Mouse (Mus musculus): Measurements from ENCODE around the gene Psmb9. TPM values are rescaled to one million over a fixed set of nuclear protein-coding genes. Genes with fewer than 3 reads are reported as not detected.
"Not testable (repeated sequence)": the region's sequence is repeated elsewhere in the genome, so short reads cannot be mapped to it uniquely, and the experiment has no call there.

Psmb9 gene
- total RNA-seq (2021): 1 to 10 TPM; 1.6 to 1.7 TPM

GRCm38 (mm10) chr17:34187261-34187916 is at the start of gene Psmb9, which contains the start of gene Tap1:
Gene Psmb9 (minus strand): TSS chr17:34187764.
Gene Tap1 (plus strand): TSS chr17:34187553.
- DNase-seq (ENCODE audit: extremely low spot score in 1 of 2, low spot score in 1 of 2): peak; percentile 96 to 98

GRCm38 (mm10) chr17:34236691-34237090 is 49.1 kb upstream of the Psmb9 start:
- no peak for DNase-seq (ENCODE audit: extremely low spot score in 1 of 2, low spot score in 1 of 2)

GRCm38 (mm10) chr17:34234926-34235325 is 47.4 kb upstream of the Psmb9 start:
- DNase-seq (ENCODE audit: extremely low spot score in 1 of 2, low spot score in 1 of 2): peak; percentile 44 to 80

DNA sequence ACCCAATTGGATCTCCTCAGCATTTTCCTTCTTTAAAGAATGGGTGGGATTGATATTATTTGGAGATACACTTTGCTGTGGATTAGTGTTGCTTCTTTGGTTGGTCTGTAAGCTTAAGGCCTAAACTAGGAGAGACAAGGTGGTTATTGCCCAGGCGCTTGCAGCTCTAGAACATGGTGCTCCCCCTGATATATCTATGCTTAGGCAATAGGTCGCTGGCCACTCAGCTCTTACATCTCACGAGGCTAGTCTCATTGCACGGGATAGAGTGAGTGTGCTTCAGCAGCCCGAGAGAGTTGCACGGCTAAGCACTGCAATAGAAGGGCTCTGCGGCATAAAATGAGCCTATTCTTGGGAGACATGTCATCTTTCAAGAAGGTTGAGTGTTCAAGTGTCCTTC is 44.5 kb upstream of the Psmb9 start:
- DNase-seq (ENCODE audit: extremely low spot score in 1 of 2, low spot score in 1 of 2): not testable (repeated sequence)

GRCm38 (mm10) chr17:34230971-34231370 is 43.4 kb upstream of the Psmb9 start:
- not testable (repeated sequence) for DNase-seq (ENCODE audit: extremely low spot score in 1 of 2, low spot score in 1 of 2)

GRCm38 (mm10) chr17:34225911-34226310 is 38.3 kb upstream of the Psmb9 start:
- not testable (repeated sequence) for DNase-seq (ENCODE audit: extremely low spot score in 1 of 2, low spot score in 1 of 2)

GRCm38 (mm10) chr17:34225426-34225825 is 37.9 kb upstream of the Psmb9 start:
- DNase-seq (ENCODE audit: extremely low spot score in 1 of 2, low spot score in 1 of 2): no peak

DNA sequence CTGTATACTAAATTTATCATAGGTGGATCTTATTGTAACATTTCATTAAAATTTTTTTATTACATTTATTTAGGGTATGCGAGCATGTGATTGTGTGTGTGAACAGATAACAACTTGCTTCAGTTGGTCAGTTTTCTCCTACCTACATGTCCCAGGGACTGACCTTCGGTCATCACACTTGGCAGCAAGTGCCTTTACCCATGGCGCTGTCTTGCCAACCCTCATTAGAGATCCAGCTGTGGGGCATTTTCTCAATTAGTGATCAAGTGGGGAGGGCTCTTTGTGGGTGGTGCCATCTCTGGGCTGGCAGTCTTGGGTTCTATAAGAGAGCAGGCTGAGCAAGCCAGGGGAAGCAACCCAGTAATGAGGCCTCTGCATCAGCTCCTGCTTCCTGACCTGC is 37.3 kb upstream of the Psmb9 start:
- no peak for DNase-seq (ENCODE audit: extremely low spot score in 1 of 2, low spot score in 1 of 2)

GRCm38 (mm10) chr17:34220401-34220800 is 32.8 kb upstream of the Psmb9 start:
- DNase-seq (ENCODE audit: extremely low spot score in 1 of 2, low spot score in 1 of 2): not testable (repeated sequence)

- not testable (repeated sequence) for DNase-seq (ENCODE audit: extremely low spot score in 1 of 2, low spot score in 1 of 2)
Measured at GRCm38 (mm10) chr17:34219801-34220200, 32.2 kb upstream of the Psmb9 start.

GRCm38 (mm10) chr17:34219096-34219495 is 31.5 kb upstream of the Psmb9 start:
- peak in 1 of 2 experiments; percentile 54 for DNase-seq (ENCODE audit: extremely low spot score in 1 of 2, low spot score in 1 of 2)

DNA sequence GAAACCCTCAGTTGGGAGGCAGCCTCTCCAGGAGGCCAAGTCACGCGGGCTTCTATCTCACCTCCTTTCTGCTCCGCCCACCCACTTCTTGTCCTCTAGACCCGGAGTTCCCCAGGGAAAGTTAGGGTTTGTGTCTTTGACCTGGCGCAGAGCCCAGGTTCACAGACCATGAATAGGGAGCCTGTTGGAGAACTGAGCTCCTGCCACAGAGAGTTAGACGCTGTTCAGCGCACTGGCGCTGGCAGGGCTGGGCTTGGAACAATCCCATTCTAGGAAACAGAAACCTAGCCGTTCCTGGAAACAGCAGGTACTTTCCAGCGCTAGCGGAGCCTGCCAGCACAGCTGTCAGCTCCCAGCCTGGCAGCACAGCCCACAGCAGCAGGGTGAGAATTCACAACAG is 31.1 kb upstream of the Psmb9 start:
- DNase-seq (ENCODE audit: extremely low spot score in 1 of 2, low spot score in 1 of 2): no peak

DNA sequence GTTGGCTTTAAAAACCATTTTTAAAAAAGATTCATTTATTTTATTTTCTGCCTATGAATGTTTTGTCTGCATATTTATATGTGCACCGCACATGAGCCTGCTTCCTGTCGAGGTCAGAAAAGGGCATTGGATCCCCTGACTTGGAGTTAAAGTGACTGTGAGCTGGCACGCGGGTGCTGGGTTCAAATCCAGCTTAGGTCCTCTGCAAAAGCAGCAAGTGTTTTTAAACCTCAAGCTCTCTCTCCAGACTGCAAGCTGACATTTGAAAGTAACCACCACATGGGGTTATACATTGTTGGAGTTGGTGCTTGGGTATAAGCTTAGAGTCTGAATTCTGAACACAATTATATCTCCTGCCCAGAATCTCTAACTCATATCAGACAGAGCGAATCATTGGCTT is 30.4 kb upstream of the Psmb9 start:
- no peak for DNase-seq (ENCODE audit: extremely low spot score in 1 of 2, low spot score in 1 of 2)

DNA sequence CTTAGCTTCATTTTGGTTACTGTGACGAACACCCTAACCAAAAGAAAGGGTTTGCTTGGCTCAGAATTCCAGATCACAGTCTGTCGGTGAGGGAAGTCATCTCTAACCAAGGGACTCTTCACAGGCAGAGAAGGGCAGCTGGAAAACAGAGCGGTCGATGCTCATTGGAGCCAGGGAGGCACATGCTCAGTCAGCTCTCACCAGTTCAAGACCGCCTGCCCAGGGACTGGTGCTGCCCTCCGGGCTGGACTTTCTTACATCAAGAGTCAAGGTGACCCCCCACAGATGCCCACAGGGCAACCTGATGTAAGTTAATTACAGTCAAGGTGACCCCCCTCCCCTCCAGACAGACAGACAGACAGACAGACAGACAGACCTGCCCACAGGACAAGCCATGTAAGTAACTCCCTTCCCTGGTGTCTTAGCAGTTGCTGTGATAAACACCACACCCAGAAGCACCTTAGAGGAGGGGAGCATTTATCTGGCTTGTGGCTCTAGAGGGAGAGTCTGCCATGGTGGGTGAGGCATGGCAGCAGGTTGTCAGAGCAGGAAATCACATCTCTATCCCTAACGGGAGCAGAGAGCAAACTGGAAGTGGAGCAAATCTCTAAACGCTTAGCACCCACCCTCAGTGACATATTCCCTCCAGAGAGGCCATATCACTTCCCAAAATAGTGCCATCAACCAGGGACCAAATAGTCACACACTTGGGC is 29.8 kb upstream of the Psmb9 start:
- no peak for DNase-seq (ENCODE audit: extremely low spot score in 1 of 2, low spot score in 1 of 2)

DNA sequence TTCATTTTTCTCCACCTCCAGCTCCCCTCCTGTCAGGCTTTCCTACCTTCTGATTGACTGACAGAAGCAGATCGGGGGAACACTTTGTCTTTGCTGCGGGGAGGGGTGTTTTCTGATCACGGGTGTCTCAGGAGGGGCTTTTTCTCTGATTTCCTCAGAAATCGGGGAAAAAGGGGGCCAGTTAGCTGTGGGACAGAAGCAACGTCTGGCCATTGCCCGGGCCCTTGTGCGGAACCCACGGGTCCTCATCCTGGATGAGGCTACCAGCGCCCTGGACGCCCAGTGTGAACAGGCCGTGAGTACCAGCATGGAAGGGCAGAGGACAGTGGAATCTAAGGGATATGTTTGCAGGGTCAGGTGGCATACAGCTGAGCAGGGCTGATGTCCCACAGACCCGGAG is 27.6 kb upstream of the Psmb9 start:
- no peak for DNase-seq (ENCODE audit: extremely low spot score in 1 of 2, low spot score in 1 of 2)

GRCm38 (mm10) chr17:34213936-34214335 is 26.4 kb upstream of the Psmb9 start:
- DNase-seq (ENCODE audit: extremely low spot score in 1 of 2, low spot score in 1 of 2): no peak

- DNase-seq (ENCODE audit: extremely low spot score in 1 of 2, low spot score in 1 of 2): no peak
Measured at GRCm38 (mm10) chr17:34211746-34212365, 24.3 kb upstream of the Psmb9 start.

- no peak for DNase-seq (ENCODE audit: extremely low spot score in 1 of 2, low spot score in 1 of 2)
Measured at GRCm38 (mm10) chr17:34210599-34210998, 23.0 kb upstream of the Psmb9 start.

- no peak for DNase-seq (ENCODE audit: extremely low spot score in 1 of 2, low spot score in 1 of 2)
Measured at GRCm38 (mm10) chr17:34209680-34210079, 22.1 kb upstream of the Psmb9 start.

GRCm38 (mm10) chr17:34208421-34208820 is 20.9 kb upstream of the Psmb9 start:
- DNase-seq (ENCODE audit: extremely low spot score in 1 of 2, low spot score in 1 of 2): no peak

DNA sequence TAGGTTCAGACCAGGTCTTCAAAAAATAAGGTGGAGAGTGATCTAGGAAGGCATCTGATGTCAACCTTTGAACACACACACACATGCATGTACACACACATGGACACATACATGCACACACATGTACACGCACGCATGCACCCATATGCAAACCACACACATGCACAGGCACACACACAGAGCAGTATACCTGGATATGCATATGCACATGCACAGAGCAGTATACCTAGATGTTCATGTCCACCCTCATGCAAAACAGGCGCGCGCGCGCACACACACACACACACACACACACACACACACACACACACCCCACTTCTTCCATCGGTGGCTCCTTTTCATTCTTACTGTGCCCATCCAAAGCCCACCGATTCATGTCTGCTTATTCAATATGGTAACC is 20.3 kb upstream of the Psmb9 start:
- DNase-seq (ENCODE audit: extremely low spot score in 1 of 2, low spot score in 1 of 2): no peak

All from layer of hippocampus, postnatal 25 days (tissue).